Mouse (Mus musculus) neutrophil, adult 59 days (primary cell): ENCODE measurements around the gene Xlr4a. TPM values are rescaled to one million over a fixed set of nuclear protein-coding genes. Genes with fewer than 3 reads are reported as not detected.

ENCODE experiments used
- total RNA-seq, 2 experiments: library from RNA; stranded (reverse); gene quantifications; 1 replicate in 1 of 2; 2 replicates in 1 of 2; pipeline ENCODE4 v1.2.4; 2023

The Xlr4a gene
- 1 to 10 TPM in 1 of 2 experiments, not detected in 1; 1.4 TPM for total RNA-seq

DNA sequence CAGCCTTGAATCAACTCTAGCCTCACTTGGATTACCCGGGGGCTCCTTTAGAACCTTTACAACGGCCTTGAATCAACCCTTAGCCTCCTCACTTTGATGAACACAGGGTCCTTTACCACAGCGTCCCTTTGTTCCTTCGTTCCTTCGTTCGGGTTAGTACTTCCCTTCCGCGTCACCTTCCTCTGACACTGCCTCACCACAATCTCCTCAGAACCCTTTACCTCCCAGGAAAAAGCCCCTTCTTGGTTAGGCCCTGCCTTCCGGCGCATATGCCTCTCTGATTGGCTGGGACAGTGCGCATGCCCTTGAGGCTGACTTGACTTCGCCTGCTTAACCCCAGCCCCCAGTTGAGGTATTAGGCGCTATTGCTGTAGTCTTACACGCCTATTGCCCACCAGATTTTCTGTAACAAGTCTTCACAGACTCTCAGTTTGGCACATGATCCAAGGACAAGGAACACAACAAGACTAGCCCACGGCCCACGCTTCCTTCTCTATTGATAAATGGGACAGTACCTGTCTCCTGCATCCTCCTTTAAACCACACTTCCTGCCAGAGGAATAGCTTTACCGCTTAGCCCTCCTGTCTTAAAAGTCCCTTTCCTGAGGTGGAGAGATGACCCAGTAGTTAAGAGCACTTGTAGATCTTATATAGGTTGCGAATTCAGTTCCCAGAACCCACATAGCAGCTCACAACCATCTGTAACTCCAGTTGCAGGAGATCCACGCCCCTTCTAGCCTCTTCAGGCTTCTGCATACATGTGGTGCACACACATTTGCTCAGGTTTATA lies at the start of gene Xlr4a:
Gene Xlr4a, minus strand, starts transcription at position 212 of the 789 bp plus-strand sequence.

DNA sequence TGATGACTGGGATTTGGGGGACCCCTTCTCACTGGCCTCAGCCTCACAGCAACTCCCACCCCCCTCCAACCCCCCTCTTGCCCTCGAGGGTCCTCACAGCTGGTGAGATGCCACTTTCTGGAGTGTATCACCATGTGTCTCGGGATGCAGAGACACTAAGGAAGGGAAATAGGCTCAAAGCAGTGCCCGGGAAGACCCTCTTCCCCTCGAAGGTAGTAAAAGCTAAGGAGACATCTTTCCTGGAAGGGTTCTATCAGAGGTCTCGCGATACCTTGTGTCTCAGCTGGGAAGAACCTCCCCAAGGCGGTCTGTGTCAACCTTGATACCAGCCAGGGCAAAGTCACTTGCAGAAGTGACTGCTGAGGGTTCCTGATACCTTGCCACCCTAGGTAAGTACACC lies 34.5 kb upstream of the Xlr4a start, which contains the start of gene Gm14685:
Gene Gm14685, plus strand, starts transcription at position 301 of the 400 bp plus-strand sequence.

DNA sequence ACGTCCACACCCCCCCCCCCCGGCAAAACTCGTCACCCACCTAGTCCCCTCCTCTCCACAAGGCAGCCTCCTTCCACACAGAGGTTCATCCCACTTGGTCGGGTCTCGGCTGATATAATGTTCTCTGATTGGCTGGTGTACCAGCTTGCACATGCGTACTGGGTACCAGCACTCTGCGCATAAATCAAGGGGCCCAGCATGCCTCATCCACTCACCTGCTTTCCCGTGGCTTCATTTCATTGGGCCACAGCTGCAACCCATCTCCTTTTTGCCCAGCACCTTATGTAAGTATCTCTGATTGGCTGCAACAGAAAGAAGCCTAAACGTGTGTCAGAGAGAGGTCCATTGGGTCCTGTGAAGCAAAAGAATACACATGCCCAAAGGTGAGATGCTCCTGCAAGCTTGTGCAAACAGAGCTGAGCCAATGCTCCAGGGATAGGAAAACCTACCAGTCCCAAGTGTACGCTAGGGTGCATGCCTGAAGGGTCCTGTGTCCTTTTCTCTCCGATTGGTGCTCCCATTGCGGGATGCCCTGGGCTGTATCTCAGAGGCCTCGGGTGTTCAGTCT lies 14.7 kb upstream of the Xlr4a start, which contains the start of gene Xlr3a:
Gene Xlr3a, minus strand, starts transcription at position 155 of the 568 bp plus-strand sequence.

DNA sequence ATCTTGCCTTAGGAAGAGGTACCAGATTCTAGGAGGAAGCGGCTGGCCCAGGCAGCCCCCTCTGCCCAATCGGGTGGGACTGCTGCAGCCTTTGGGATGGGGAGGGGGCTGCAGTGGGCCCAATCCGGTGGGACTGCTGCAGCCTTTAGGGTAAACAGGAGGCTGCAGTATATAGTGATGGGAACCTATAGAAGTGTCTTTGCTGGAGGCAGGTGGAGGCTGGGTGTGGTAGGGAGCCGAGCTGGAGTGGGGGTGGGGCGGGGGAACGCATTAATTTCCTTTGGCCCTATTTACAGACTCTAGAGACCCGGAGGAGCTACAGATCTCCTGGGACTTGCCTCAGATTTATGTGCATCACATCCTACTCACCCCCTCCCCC lies 17.9 kb downstream of the Xlr4a start, which contains the start of gene Pnma3:
Gene Pnma3, plus strand, starts transcription at position 373 of the 379 bp plus-strand sequence.

DNA sequence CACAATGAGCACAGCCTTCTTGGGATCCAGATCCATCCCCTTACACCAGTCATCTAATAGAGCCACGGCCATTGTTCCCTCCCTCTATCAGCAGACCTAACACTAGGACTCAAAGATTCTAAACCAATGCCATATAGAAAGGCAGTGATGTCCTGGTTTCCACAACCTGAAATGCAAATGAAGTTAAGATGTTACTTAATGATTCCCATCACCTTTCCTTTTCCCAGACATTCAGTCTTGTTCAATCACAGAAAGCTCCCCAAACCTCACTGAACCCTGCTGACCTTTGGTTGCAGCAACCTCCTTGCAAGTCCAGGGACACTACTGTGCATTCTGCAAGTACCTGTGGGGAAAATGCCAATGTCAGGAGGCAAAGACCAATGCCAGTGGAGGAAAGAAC lies 45.3 kb downstream of the Xlr4a start, which contains the start of gene Pnma5:
Gene Pnma5, minus strand, starts transcription at position 101 of the 400 bp plus-strand sequence.

Other genes with a start within 250 kb of the Xlr4a start
- 10 to 100 TPM; 14.2 to 20.6 TPM for gene Cetn2, start 164.1 kb downstream of the Xlr4a start, total RNA-seq
- 1 to 10 TPM; 7.0 to 8.9 TPM for gene Nsdhl, start 163.9 kb downstream of the Xlr4a start, total RNA-seq
- gene Zfp185, start 95.1 kb downstream of the Xlr4a start, total RNA-seq: not detected
- under 1 TPM; 0.60 to 0.80 TPM for gene Pnma5, start 45.4 kb downstream of the Xlr4a start, total RNA-seq
- not detected for gene Pnma3, start 17.7 kb downstream of the Xlr4a start, total RNA-seq
- not detected for gene Xlr3a, start 14.6 kb upstream of the Xlr4a start, total RNA-seq
- under 1 TPM; 0.22 to 0.24 TPM for gene Gm14685, start 34.6 kb upstream of the Xlr4a start, total RNA-seq
- gene Xlr5b, start 66.3 kb upstream of the Xlr4a start, total RNA-seq: not detected
- under 1 TPM in 1 of 2 experiments, not detected in 1; 0.16 TPM for gene DXBay18, start 67.0 kb upstream of the Xlr4a start, total RNA-seq
- gene Spin2d, start 94.5 kb upstream of the Xlr4a start, total RNA-seq: not detected
- 1 to 10 TPM in 1 of 2 experiments, not detected in 1; 2.4 TPM for gene Xlr3b, start 109.7 kb upstream of the Xlr4a start, total RNA-seq
- gene Xlr4b, start 131.9 kb upstream of the Xlr4a start, total RNA-seq: 1 to 10 TPM; 1.3 to 3.2 TPM
- 1 to 10 TPM; 3.5 to 4.2 TPM for gene F8a, start 145.8 kb upstream of the Xlr4a start, total RNA-seq
- 1 to 10 TPM in 1 of 2 experiments, under 1 TPM in 1; 0.49 to 3.8 TPM for gene Xlr4c, start 160.7 kb upstream of the Xlr4a start, total RNA-seq
- gene Xlr3c, start 182.9 kb upstream of the Xlr4a start, total RNA-seq: not detected
- not detected for gene Xlr5a, start 210.5 kb upstream of the Xlr4a start, total RNA-seq
- not detected for gene Xlr5c, start 210.5 kb upstream of the Xlr4a start, total RNA-seq